Mouse (Mus musculus): ENCODE measurements around the gene Kdm4d.
"Not testable (repeated sequence)": the region's sequence is repeated elsewhere in the genome, so short reads cannot be mapped to it uniquely, and the experiment has no call there.

Kdm4d gene

DNA sequence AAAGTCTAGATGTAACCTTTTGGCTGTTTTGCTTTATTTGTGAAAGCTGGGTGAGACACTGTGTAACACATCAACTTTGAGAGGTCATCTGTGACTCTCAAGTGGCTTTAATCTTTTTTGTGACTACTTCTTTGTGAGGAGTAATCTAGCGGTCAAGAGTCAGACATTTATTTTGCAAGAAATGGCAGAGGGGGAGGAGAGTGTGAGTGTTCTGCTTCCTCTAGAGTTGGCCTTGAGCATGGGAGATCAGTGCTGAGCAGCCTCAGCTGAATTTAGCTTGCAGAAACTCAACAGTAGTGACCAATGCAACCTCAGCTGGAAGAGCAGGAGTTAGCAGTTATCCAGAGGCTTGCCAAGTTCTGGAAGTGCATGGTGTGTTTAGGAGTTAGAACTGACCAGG is 37.7 kb downstream of the Kdm4d start:
- in situ Hi-C loops (cut with MboI, MseI), result not testable (repeated sequence)

DNA sequence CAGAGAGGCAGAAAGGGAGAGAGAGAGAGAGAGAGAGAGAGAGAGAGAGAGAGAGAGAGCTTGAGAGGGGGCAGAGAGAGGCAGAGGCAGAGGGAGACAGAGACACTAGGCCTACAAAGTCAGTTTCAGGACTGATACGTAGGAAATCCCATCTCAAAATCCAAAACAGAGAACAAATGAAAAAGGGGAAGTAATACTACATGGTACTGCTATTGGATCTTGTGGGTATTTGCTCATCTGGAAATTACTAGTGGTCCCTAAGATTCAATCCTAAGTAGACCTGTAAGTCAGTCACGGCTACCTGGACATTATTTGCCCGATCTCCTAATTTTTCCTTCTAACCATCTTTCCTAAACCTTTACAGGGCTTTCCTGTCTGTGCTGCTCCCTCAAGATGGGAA is 44.0 kb downstream of the Kdm4d start:
- in situ Hi-C loops (cut with MboI, MseI), result no loop called here

DNA sequence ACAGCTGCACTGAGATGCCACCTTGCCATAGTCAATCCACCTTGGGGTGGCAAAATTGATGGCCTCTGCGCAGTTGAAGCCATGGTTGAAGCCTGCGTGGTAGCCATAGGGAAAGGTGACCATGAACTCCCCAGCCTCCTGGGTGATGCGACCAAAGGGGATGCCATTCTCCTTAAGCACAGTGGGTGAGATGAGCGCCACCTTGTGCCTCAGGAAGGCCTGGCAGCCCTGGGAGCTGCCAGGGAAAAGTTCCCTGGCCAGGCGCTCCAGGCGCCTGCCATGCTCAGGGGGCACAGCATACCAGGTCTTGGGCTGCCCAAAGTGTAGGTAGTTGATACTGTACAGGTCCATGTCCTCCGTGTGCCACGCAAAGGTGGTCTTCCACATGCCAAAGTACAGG is 49.2 kb downstream of the Kdm4d start:
- in situ Hi-C loops (cut with MboI, MseI), result not testable (repeated sequence)

DNA sequence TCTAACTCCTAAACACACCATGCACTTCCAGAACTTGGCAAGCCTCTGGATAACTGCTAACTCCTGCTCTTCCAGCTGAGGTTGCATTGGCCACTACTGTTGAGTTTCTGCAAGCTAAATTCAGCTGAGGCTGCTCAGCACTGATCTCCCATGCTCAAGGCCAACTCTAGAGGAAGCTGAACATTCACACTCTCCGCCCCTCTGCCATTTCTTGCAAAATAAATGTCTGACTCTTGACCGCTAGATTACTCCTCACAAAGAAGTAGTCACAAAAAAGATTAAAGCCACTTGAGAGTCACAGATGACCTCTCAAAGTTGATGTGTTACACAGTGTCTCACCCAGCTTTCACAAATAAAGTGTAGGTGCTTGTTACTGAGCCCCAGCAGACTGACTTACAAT is 53.2 kb downstream of the Kdm4d start:
- in situ Hi-C loops (cut with MboI, MseI), result not testable (repeated sequence)

DNA sequence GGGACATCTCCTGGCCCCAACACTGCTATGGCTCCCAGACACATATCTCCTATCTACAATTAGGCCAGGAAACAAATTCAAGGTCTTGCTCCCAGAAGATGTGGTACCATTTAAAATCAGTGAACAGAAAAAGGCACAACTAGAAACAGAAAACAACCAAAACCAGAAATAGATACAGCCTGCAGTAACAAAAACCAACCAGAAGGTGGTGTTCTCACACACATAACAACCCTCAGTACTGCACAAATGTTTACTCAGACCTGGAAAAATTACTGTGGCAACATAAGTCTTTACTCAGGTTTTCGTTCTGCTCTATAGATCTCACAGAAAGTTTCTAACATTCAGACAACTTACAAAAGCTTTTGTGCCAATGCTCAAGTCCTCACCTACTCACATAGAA is 59.9 kb downstream of the Kdm4d start:
- in situ Hi-C loops (cut with MboI, MseI), result no loop called here

DNA sequence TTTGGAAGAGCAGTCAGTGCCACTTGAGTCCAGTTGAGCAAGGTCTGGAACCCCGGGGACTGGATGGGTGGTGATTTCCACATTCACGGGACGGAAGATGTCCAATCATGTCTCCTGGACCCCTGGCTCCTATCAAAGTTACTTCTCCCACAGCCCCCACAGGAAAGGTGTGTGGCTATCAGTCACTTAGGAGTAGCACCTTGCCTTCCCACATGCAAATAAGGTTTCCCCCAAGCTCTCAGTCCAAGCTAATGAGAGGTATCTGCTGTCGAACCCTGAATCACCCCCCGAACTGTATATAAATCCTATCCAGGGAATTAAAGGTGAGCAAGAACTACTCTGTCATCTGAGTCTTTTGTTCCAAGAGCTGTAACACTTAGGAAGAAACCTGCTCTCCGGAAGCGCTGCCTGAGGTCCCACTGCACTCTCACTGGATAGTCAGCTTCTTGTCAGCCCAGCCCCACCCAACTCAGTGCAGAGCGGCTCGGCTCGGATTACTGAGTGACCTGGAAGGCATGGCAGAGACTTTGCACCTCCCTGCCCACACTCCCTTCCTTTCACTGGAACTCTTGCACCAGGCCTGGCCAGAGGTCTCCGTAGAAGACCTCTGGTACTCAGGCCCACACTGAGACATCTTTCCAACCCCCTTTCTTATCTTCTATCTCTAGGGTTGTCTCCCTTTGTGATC is 66.9 kb downstream of the Kdm4d start:
- in situ Hi-C loops (cut with MboI, MseI), result no loop called here
